Mouse (Mus musculus): ENCODE data around the gene Srpk2. TPM values are rescaled to one million over a fixed set of nuclear protein-coding genes. Genes with fewer than 3 reads are reported as not detected.

Srpk2 gene
- polyA plus RNA-seq, 1 experiment from 2014 or later = 46.4 TPM

Other genes with a start within 250 kb of the Srpk2 start
- gene Pus7, start 99.1 kb upstream of the Srpk2 start, polyA plus RNA-seq (2014; fragmentation: Nextera tagmentation; extraction: Ambion mirVana) = 26.8 and 28.1 TPM in 2 replicates
- gene Rint1, start 103.1 kb upstream of the Srpk2 start, polyA plus RNA-seq (2014; fragmentation: Nextera tagmentation; extraction: Ambion mirVana) = 22.0 and 31.7 TPM in 2 replicates
- 96.8 and 98.6 TPM in 2 replicates for gene Tomm7, start 159.5 kb upstream of the Srpk2 start, polyA plus RNA-seq (2014; fragmentation: Nextera tagmentation; extraction: Ambion mirVana)